Mouse (Mus musculus): ENCODE measurements around the gene Polr3gl. TPM values are rescaled to one million over a fixed set of nuclear protein-coding genes. Genes with fewer than 3 reads are reported as not detected.

The Polr3gl gene
- 33.4 and 36.4 TPM in 2 replicates for polyA plus RNA-seq (2015; fragmentation: Nextera tagmentation; extraction: Ambion mirVana)

- Histone ChIP-seq H3K4me2 (ENCODE audit: low read depth, low read length) (peak within 1 kb of the TSS; percentile 84), H3K4me3 (ENCODE audit: low read length) (peak within 1 kb of the TSS; percentile 69), H3K36me3 (ENCODE audit: control insufficient read depth, insufficient read depth) (no peaks in the 10 kb centered on the region), H3K9ac (ENCODE audit: low read length) (peak within 1 kb of the TSS; percentile 82), H3K27ac (ENCODE audit: low read length) (peak within 1 kb of the TSS; percentile 81), H3K4me1 (ENCODE audit: control insufficient read depth, insufficient read depth, low read length) (peaks cover 28% of the 10 kb centered on the region), H3K9me3 (replicated peaks; ENCODE audit: control insufficient read depth, low read length) (no peaks in the 10 kb centered on the region), H3K27me3 (ENCODE audit: control insufficient read depth, insufficient read depth, low read length) (peaks cover 2% of the 10 kb centered on the region; the same call in 1 of the 2 replicates)
- WGBS: under 1% methylated on average over 38 of the region's 38 CpGs
- ATAC-seq (replicated peaks; ENCODE audit: extremely low read depth, insufficient read depth, low FRiP score): peak; percentile 83
These were observed at the start of gene Polr3gl for GRCm38 (mm10) chr3:96593790-96594560. TSS of gene Polr3gl (minus strand) at chr3:96594181.

GRCm38 (mm10) chr3:96639219-96639618 lies 45.2 kb upstream of the Polr3gl start:
- Histone ChIP-seq H3K9ac (ENCODE audit: low read length) (no peak overlapping the region), H3K4me3 (ENCODE audit: low read length) (no peak overlapping the region), H3K27ac (ENCODE audit: low read length) (no peak overlapping the region), H3K27me3 (ENCODE audit: control insufficient read depth, insufficient read depth, low read length) (no peaks in the 10 kb centered on the region), H3K9me3 (replicated peaks; ENCODE audit: control insufficient read depth, low read length) (no peaks in the 10 kb centered on the region), H3K4me1 (ENCODE audit: control insufficient read depth, insufficient read depth, low read length) (peaks cover 15% of the 10 kb centered on the region), H3K4me2 (ENCODE audit: low read depth, low read length) (no peak overlapping the region), H3K36me3 (ENCODE audit: control insufficient read depth, insufficient read depth) (peaks cover 33% of the 10 kb centered on the region)
- no peak for ATAC-seq (replicated peaks; ENCODE audit: extremely low read depth, insufficient read depth, low FRiP score)
- 92% methylated on average over 1 of the region's 1 CpGs for WGBS

- H3K4me2 ChIP-seq (ENCODE audit: low read depth, low read length): peak overlapping the region; percentile 74
- WGBS: 66% methylated on average over 11 of the region's 11 CpGs
- H3K4me1 ChIP-seq (ENCODE audit: control insufficient read depth, insufficient read depth, low read length): peaks cover 15% of the 10 kb centered on the region
- peak overlapping the region; percentile 88 for H3K4me3 ChIP-seq (ENCODE audit: low read length)
- ATAC-seq (replicated peaks; ENCODE audit: extremely low read depth, insufficient read depth, low FRiP score): no peak
- H3K27ac ChIP-seq (ENCODE audit: low read length): no peak overlapping the region
- no peaks in the 10 kb centered on the region for H3K9me3 ChIP-seq (replicated peaks; ENCODE audit: control insufficient read depth, low read length)
- H3K36me3 ChIP-seq (ENCODE audit: control insufficient read depth, insufficient read depth): peaks cover 31% of the 10 kb centered on the region
- H3K27me3 ChIP-seq (ENCODE audit: control insufficient read depth, insufficient read depth, low read length): no peaks in the 10 kb centered on the region
- peak overlapping the region; percentile 98 for H3K9ac ChIP-seq (ENCODE audit: low read length)
These were observed 42.5 kb upstream of the Polr3gl start for GRCm38 (mm10) chr3:96636448-96636847.

GRCm38 (mm10) chr3:96635906-96636305 lies 41.9 kb upstream of the Polr3gl start:
- H3K27me3 ChIP-seq (ENCODE audit: control insufficient read depth, insufficient read depth, low read length): no peaks in the 10 kb centered on the region
- peak overlapping the region; percentile 74 for H3K4me2 ChIP-seq (ENCODE audit: low read depth, low read length)
- 0 out of 2 replicates have a peak, but pooled peaks have one; percentile 12 for ATAC-seq (replicated peaks; ENCODE audit: extremely low read depth, insufficient read depth, low FRiP score)
- no peaks in the 10 kb centered on the region for H3K9me3 ChIP-seq (replicated peaks; ENCODE audit: control insufficient read depth, low read length)
- peaks cover 28% of the 10 kb centered on the region for H3K36me3 ChIP-seq (ENCODE audit: control insufficient read depth, insufficient read depth)
- peak overlapping the region; percentile 88 for H3K4me3 ChIP-seq (ENCODE audit: low read length)
- H3K9ac ChIP-seq (ENCODE audit: low read length): peak overlapping the region; percentile 98
- peaks cover 19% of the 10 kb centered on the region for H3K4me1 ChIP-seq (ENCODE audit: control insufficient read depth, insufficient read depth, low read length)
- 7% methylated on average over 15 of the region's 15 CpGs for WGBS
- peak overlapping the region; percentile 91 for H3K27ac ChIP-seq (ENCODE audit: low read length)

GRCm38 (mm10) chr3:96634928-96635879 lies 41.2 kb upstream of the Polr3gl start, which contains the start of the genes Pex11b and Gm42957:
TSS of gene Pex11b (plus strand) at chr3:96635376.
TSS of gene Gm42957 (plus strand) at chr3:96635474.
- H3K27me3 ChIP-seq (ENCODE audit: control insufficient read depth, insufficient read depth, low read length): no peaks in the 10 kb centered on the region
- WGBS: 1% methylated on average over 60 of the region's 60 CpGs
- H3K36me3 ChIP-seq (ENCODE audit: control insufficient read depth, insufficient read depth): peaks cover 26% of the 10 kb centered on the region
- peak within 1 kb of the TSS; percentile 98 for H3K9ac ChIP-seq (ENCODE audit: low read length)
- no peaks in the 10 kb centered on the region for H3K9me3 ChIP-seq (replicated peaks; ENCODE audit: control insufficient read depth, low read length)
- H3K4me1 ChIP-seq (ENCODE audit: control insufficient read depth, insufficient read depth, low read length): peaks cover 23% of the 10 kb centered on the region
- H3K4me3 ChIP-seq (ENCODE audit: low read length): peak within 1 kb of the TSS; percentile 88
- H3K27ac ChIP-seq (ENCODE audit: low read length): peak within 1 kb of the TSS; percentile 91
- peak within 1 kb of the TSS; percentile 74 for H3K4me2 ChIP-seq (ENCODE audit: low read depth, low read length)
- ATAC-seq (replicated peaks; ENCODE audit: extremely low read depth, insufficient read depth, low FRiP score): peak; percentile 87

GRCm38 (mm10) chr3:96634015-96634414 lies 40.0 kb upstream of the Polr3gl start:
- WGBS: 41% methylated on average over 1 of the region's 1 CpGs
- no peak overlapping the region for H3K9ac ChIP-seq (ENCODE audit: low read length)
- no peak overlapping the region for H3K4me2 ChIP-seq (ENCODE audit: low read depth, low read length)
- H3K27me3 ChIP-seq (ENCODE audit: control insufficient read depth, insufficient read depth, low read length): no peaks in the 10 kb centered on the region
- H3K9me3 ChIP-seq (replicated peaks; ENCODE audit: control insufficient read depth, low read length): no peaks in the 10 kb centered on the region
- ATAC-seq (replicated peaks; ENCODE audit: extremely low read depth, insufficient read depth, low FRiP score): no peak
- no peak overlapping the region for H3K4me3 ChIP-seq (ENCODE audit: low read length)
- H3K4me1 ChIP-seq (ENCODE audit: control insufficient read depth, insufficient read depth, low read length): peaks cover 27% of the 10 kb centered on the region
- no peak overlapping the region for H3K27ac ChIP-seq (ENCODE audit: low read length)
- H3K36me3 ChIP-seq (ENCODE audit: control insufficient read depth, insufficient read depth): peaks cover 18% of the 10 kb centered on the region

GRCm38 (mm10) chr3:96632058-96632457 lies 38.1 kb upstream of the Polr3gl start:
- Histone ChIP-seq H3K27ac (ENCODE audit: low read length) (no peak overlapping the region), H3K36me3 (ENCODE audit: control insufficient read depth, insufficient read depth) (peaks cover 10% of the 10 kb centered on the region), H3K4me2 (ENCODE audit: low read depth, low read length) (no peak overlapping the region), H3K9ac (ENCODE audit: low read length) (no peak overlapping the region), H3K4me3 (ENCODE audit: low read length) (no peak overlapping the region), H3K27me3 (ENCODE audit: control insufficient read depth, insufficient read depth, low read length) (no peaks in the 10 kb centered on the region), H3K4me1 (ENCODE audit: control insufficient read depth, insufficient read depth, low read length) (peaks cover 28% of the 10 kb centered on the region), H3K9me3 (replicated peaks; ENCODE audit: control insufficient read depth, low read length) (no peaks in the 10 kb centered on the region)
- ATAC-seq (replicated peaks; ENCODE audit: extremely low read depth, insufficient read depth, low FRiP score): no peak

GRCm38 (mm10) chr3:96629729-96630600 lies 36.0 kb upstream of the Polr3gl start, which contains the start of gene Rbm8a:
TSS of gene Rbm8a (plus strand) at chr3:96629933.
- H3K4me1 ChIP-seq (ENCODE audit: control insufficient read depth, insufficient read depth, low read length): peaks cover 18% of the 10 kb centered on the region
- no peaks in the 10 kb centered on the region for H3K9me3 ChIP-seq (replicated peaks; ENCODE audit: control insufficient read depth, low read length)
- peak within 1 kb of the TSS; percentile 83 for H3K9ac ChIP-seq (ENCODE audit: low read length)
- peak within 1 kb of the TSS; percentile 62 for H3K4me3 ChIP-seq (ENCODE audit: low read length)
- ATAC-seq (replicated peaks; ENCODE audit: extremely low read depth, insufficient read depth, low FRiP score): peak; percentile 90
- no peaks in the 10 kb centered on the region for H3K27me3 ChIP-seq (ENCODE audit: control insufficient read depth, insufficient read depth, low read length)
- peaks cover 10% of the 10 kb centered on the region for H3K36me3 ChIP-seq (ENCODE audit: control insufficient read depth, insufficient read depth)
- WGBS: under 1% methylated on average over 48 of the region's 48 CpGs
- H3K27ac ChIP-seq (ENCODE audit: low read length): peak within 1 kb of the TSS; percentile 79
- peak within 1 kb of the TSS; percentile 85 for H3K4me2 ChIP-seq (ENCODE audit: low read depth, low read length)
